Mouse (Mus musculus): ENCODE measurements around the gene Klrb1c.
"Not testable (repeated sequence)": the region's sequence is repeated elsewhere in the genome, so short reads cannot be mapped to it uniquely, and the experiment has no call there.

Klrb1c gene

DNA sequence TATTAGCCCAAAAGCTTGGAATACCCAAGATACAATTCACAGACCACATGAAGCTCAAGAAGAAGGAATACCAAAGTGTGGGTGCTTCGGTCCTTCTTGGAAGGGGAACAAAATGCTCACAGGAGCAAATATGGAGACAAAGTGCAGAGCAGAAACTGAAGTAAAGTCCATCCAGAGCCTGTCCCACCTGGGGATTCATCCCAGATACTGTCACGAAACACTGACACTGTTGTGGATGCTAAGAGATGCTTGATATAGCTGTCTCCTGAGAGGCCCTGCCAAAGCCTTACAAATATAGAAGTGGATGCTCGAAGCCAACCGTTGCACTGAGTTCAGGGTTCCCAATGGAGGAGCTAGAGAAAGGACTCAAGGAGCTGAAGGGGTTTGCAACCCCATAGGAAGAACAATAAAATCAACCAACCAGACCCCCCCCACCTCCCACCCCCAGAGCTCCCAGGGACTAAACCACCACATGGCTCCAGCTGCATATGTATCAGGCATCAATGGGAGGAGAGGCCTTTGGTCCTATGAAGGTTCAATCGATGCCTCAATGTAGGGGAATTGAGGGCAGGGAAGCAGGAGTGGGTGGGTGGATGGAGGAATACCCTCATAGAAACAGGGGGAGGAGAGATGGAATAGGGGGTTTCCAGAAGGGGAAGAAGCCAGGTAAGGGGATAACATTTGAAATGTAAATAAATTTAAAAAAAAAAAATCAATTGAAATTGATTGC is 29.6 kb downstream of the Klrb1c start:
- no peak for DNase-seq (ENCODE audit: low spot score in 2 of 2)

- not testable (repeated sequence) for DNase-seq (ENCODE audit: low spot score in 2 of 2)
These were observed 33.6 kb downstream of the Klrb1c start for GRCm38 (mm10) chr6:128755402-128755763.

GRCm38 (mm10) chr6:128754748-128755401 is 34.1 kb downstream of the Klrb1c start:
- DNase-seq (ENCODE audit: low spot score in 2 of 2), result not testable (repeated sequence)

DNA sequence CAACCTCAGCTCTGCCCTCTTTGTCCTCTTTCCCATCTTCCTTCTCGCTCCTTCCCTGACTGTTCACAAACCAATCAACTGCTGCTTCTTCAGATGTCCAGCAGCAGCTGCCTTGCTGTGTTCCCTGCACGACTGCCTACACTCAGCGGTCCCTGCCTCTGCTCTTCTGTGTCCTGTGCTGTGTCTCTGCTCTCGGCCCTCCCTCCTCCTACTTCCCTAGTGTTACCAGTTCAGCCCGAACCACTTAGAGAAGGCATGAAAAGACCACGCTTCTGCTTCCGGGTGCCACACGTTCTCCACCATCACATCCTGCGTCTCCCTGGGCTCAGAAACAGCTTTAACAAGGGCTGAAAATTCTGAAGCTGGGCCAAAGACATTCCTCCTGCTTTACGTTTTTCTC is 34.8 kb downstream of the Klrb1c start:
- peak in 1 of 2 experiments; percentile 12 for DNase-seq (ENCODE audit: low spot score in 2 of 2)

DNA sequence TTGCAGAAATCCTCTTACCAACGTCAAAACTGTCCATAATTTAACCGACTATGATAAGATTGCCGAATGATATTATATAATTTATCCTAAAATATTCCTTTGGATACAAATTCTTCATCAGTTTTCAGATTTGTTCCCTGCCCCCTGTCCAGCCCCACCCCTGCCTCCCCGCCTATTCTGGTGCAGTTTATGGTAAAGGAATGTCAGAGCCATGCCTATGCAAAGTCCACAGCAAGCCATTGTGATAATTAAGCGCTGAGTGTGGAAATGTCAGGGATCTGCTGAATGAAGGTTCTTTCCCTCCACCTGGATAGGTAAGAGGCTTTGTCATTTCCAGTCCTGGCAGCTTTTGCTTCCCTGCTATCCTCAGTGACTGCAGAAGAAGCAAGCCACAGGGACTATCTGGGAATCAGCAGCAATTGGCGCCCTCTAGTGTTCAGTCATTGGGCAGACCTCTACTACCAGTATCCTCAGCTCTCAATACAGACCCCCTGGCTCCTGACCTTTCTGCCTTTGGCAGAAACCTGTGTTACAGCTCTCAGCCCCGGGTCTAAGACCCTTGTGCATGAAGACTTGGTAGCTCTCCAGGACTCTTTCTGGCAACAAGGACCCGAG is 35.3 kb downstream of the Klrb1c start:
- peak; percentile 58 to 76 for DNase-seq (ENCODE audit: low spot score in 2 of 2)

GRCm38 (mm10) chr6:128747006-128747405 is 42.0 kb downstream of the Klrb1c start:
- not testable (repeated sequence) for DNase-seq (ENCODE audit: low spot score in 2 of 2)

DNA sequence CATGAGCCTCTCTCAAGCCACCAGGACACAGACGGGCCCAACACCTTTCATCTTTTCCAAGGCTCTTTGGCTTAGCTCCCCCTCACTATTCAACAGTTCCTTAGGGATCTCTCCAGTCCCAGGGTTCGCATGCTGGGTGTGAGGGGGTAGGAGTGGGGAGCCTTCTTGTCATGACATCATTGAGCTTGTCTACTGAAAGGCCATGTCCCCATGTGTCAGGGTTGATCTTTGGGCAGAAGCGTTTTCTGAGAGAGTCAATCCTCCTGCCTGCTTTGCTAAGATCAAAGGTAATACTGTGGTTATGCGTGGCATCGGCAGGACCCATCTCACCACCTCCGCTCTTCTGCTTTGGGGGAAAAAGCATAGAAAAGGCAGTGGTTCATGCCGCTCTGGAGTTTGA is 51.6 kb downstream of the Klrb1c start:
- DNase-seq (ENCODE audit: low spot score in 2 of 2), result no peak

DNA sequence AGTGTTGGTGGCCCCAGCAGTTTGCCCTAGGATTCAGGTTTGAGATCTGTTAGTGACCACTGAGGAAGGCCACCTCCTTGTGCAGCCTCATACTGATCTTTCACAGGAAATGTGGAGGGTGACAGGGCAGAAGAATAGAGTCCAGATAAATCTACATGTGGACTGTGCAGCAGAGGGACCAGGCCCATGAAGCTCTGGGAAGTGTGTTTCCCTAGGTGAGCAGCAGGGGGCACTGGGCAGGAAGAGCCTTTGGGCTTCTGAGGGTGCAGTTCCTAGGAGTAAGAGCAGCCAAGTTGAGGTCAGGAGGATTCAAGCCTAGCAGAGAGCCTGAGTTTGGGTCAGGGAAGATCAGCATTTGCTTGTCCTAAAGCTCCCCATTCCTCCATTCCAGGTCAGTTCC is 52.9 kb downstream of the Klrb1c start:
- no peak for DNase-seq (ENCODE audit: low spot score in 2 of 2)

GRCm38 (mm10) chr6:128734896-128735295 is 54.1 kb downstream of the Klrb1c start:
- no peak for DNase-seq (ENCODE audit: low spot score in 2 of 2)

GRCm38 (mm10) chr6:128733908-128734679 is 54.9 kb downstream of the Klrb1c start:
- no peak for DNase-seq (ENCODE audit: low spot score in 2 of 2)

GRCm38 (mm10) chr6:128732032-128732431 is 57.0 kb downstream of the Klrb1c start:
- DNase-seq (ENCODE audit: low spot score in 2 of 2), result no peak
